Mouse (Mus musculus): ENCODE measurements around the gene Gm20388. TPM values are rescaled to one million over a fixed set of nuclear protein-coding genes. Genes with fewer than 3 reads are reported as not detected.

Gm20388 gene
- total RNA-seq, 1 experiment = 27.0 TPM

DNA sequence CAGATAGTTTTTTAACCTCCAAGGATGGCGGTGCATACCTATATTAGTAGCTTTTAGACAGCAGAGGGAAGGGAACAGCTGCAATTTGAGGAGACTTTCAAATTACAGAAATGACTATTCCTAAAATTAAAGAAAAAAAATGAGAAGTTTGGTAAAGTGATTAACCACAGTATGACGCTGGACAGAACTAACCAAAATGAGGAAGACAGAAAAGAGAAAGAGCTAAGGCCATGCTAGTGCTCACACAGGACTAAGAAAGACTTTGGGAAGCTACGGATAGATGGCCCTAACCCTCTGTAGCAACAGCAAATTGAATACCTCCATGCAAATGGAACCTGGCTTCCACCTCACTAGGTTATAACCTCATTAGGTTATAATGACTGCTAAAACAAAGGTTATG lies 3012.3 kb downstream of the Gm20388 start:
- no peaks in the 10 kb centered on the region for H3K36me3 ChIP-seq (ENCODE audit: control insufficient read depth, insufficient read depth, low read length, poor library complexity, severe bottlenecking)
- H3K4me3 ChIP-seq (ENCODE audit: insufficient read depth in 1 of 2, low read depth in 1 of 2, low read length in 2 of 2, poor library complexity in 1 of 2, severe bottlenecking in 1 of 2) = no peak overlapping the region
- no peaks in the 10 kb centered on the region for H3K9me3 ChIP-seq (ENCODE audit: control insufficient read depth, insufficient read depth, low read depth, low read length)
- no peak overlapping the region for H3K9ac ChIP-seq (ENCODE audit: insufficient read depth, low read depth, low read length, poor library complexity, severe bottlenecking)
- DNase-seq (ENCODE audit: low read depth, low spot score) = no peak
- peaks cover 2 to 10% of the 10 kb centered on the region in 2 experiments; a peak in 3 of 4 replicates for H3K4me1 ChIP-seq (ENCODE audit: control insufficient read depth in 2 of 2, insufficient read depth in 2 of 2, low read length in 2 of 2, poor library complexity in 1 of 2)
- TF ChIP-seq HCFC1 (IDR thresholded peaks at IDR 0.05; ENCODE audit: borderline replicate concordance, insufficient read depth, low read length) = no peak
- TF ChIP-seq CHD2 (IDR thresholded peaks at IDR 0.05; ENCODE audit: low read depth, low read length) = no peak
- no peak for TF ChIP-seq MAFK (IDR thresholded peaks at IDR 0.05; ENCODE audit: insufficient read depth, low read depth, low read length)
- TF ChIP-seq ZC3H11A (IDR thresholded peaks at IDR 0.05; ENCODE audit: borderline replicate concordance, low read depth, low read length) = no peak
- no peak for TF ChIP-seq ZNF384 (IDR thresholded peaks at IDR 0.05; ENCODE audit: low read depth, low read length)
- in situ Hi-C loops (cut with MboI; ENCODE audit: low sequenced_read_pairs in 2 of 2, unreplicated experiment in 2 of 2) = no loop called here
- no peak overlapping the region for H3K27ac ChIP-seq (ENCODE audit: insufficient read depth, low read depth, low read length, poor library complexity, severe bottlenecking)

DNA sequence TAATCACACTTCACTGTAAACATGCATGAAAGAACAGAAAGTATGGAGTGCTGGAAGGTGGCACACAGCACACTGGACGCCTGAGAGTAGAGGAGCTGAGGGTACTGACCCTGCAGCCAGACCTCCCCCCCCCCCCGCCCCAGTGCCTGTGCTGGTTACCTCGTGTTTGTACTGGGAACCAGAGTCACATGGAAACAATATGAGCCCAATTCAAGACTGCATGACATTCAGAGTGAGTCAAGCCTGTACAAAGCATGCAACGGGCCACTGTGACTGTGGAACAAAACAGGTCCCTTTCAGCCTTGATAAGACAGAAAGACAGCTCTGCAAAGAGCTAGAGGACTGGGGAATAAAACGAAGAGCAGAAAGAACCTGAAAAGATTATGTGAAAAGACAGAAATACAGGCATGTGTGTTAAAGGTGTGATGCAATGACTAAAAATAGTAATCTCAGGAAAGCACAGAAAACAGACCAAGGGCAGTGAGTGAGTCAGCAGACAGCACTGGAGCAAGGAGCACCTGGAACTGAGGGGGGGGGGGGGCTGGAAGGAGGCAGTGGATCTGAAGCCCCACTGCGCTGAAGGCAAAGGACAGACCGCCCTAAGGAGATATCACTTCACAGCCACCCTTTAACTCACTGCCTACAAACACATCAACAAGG lies 3012.9 kb downstream of the Gm20388 start:
- no peak for DNase-seq (ENCODE audit: low read depth, low spot score)
- Histone ChIP-seq H3K36me3 (ENCODE audit: control insufficient read depth, insufficient read depth, low read length, poor library complexity, severe bottlenecking) (no peaks in the 10 kb centered on the region), H3K27ac (ENCODE audit: insufficient read depth, low read depth, low read length, poor library complexity, severe bottlenecking) (no peak overlapping the region), H3K4me3 (ENCODE audit: insufficient read depth in 1 of 2, low read depth in 1 of 2, low read length in 2 of 2, poor library complexity in 1 of 2, severe bottlenecking in 1 of 2) (no peak overlapping the region), H3K9ac (ENCODE audit: insufficient read depth, low read depth, low read length, poor library complexity, severe bottlenecking) (no peak overlapping the region), H3K4me1 (ENCODE audit: control insufficient read depth in 2 of 2, insufficient read depth in 2 of 2, low read length in 2 of 2, poor library complexity in 1 of 2) (peaks cover 2 to 5% of the 10 kb centered on the region in 2 experiments; a peak in 2 of 4 replicates), H3K9me3 (ENCODE audit: control insufficient read depth, insufficient read depth, low read depth, low read length) (no peaks in the 10 kb centered on the region)
- in situ Hi-C loops (cut with MboI; ENCODE audit: low sequenced_read_pairs in 2 of 2, unreplicated experiment in 2 of 2) = no loop called here
- no peak for TF ChIP-seq ZNF384 (IDR thresholded peaks at IDR 0.05; ENCODE audit: low read depth, low read length)
- TF ChIP-seq ZC3H11A (IDR thresholded peaks at IDR 0.05; ENCODE audit: borderline replicate concordance, low read depth, low read length) = no peak
- no peak for TF ChIP-seq HCFC1 (IDR thresholded peaks at IDR 0.05; ENCODE audit: borderline replicate concordance, insufficient read depth, low read length)
- TF ChIP-seq MAFK (IDR thresholded peaks at IDR 0.05; ENCODE audit: insufficient read depth, low read depth, low read length) = no peak
- TF ChIP-seq CHD2 (IDR thresholded peaks at IDR 0.05; ENCODE audit: low read depth, low read length) = no peak

DNA sequence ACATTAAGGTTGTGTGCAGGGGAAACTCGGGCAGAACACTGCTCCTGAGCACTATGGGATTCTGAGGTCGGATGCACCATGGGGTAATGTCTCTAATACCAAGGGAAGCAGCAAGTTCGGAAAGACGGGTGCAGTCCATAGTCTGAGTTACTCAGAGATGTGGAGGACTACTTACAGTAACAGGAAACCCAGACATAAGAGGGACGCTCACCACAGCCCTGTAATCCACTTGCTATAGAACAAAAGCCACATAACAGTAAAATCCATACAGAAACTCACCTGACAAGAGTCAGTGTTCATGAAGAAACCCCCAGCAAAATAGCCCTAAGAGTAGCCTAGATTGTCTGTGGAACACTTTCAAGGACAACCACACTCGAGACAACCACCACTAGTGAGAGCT lies 3013.4 kb downstream of the Gm20388 start:
- no peak for DNase-seq (ENCODE audit: low read depth, low spot score)
- Histone ChIP-seq H3K9me3 (ENCODE audit: control insufficient read depth, insufficient read depth, low read depth, low read length) (no peaks in the 10 kb centered on the region), H3K27ac (ENCODE audit: insufficient read depth, low read depth, low read length, poor library complexity, severe bottlenecking) (no peak overlapping the region), H3K36me3 (ENCODE audit: control insufficient read depth, insufficient read depth, low read length, poor library complexity, severe bottlenecking) (peaks cover 2% of the 10 kb centered on the region; the same call in 1 of the 2 replicates), H3K4me1 (ENCODE audit: control insufficient read depth in 2 of 2, insufficient read depth in 2 of 2, low read length in 2 of 2, poor library complexity in 1 of 2) (peaks cover 2 to 5% of the 10 kb centered on the region in 2 experiments; a peak in 2 of 4 replicates), H3K4me3 (ENCODE audit: insufficient read depth in 1 of 2, low read depth in 1 of 2, low read length in 2 of 2, poor library complexity in 1 of 2, severe bottlenecking in 1 of 2) (no peak overlapping the region), H3K9ac (ENCODE audit: insufficient read depth, low read depth, low read length, poor library complexity, severe bottlenecking) (no peak overlapping the region)
- in situ Hi-C loops (cut with MboI; ENCODE audit: low sequenced_read_pairs in 2 of 2, unreplicated experiment in 2 of 2) = no loop called here
- TF ChIP-seq MAFK (IDR thresholded peaks at IDR 0.05; ENCODE audit: insufficient read depth, low read depth, low read length) (no peak), CHD2 (IDR thresholded peaks at IDR 0.05; ENCODE audit: low read depth, low read length) (no peak), HCFC1 (IDR thresholded peaks at IDR 0.05; ENCODE audit: borderline replicate concordance, insufficient read depth, low read length) (no peak), ZC3H11A (IDR thresholded peaks at IDR 0.05; ENCODE audit: borderline replicate concordance, low read depth, low read length) (no peak), ZNF384 (IDR thresholded peaks at IDR 0.05; ENCODE audit: low read depth, low read length) (no peak)

DNA sequence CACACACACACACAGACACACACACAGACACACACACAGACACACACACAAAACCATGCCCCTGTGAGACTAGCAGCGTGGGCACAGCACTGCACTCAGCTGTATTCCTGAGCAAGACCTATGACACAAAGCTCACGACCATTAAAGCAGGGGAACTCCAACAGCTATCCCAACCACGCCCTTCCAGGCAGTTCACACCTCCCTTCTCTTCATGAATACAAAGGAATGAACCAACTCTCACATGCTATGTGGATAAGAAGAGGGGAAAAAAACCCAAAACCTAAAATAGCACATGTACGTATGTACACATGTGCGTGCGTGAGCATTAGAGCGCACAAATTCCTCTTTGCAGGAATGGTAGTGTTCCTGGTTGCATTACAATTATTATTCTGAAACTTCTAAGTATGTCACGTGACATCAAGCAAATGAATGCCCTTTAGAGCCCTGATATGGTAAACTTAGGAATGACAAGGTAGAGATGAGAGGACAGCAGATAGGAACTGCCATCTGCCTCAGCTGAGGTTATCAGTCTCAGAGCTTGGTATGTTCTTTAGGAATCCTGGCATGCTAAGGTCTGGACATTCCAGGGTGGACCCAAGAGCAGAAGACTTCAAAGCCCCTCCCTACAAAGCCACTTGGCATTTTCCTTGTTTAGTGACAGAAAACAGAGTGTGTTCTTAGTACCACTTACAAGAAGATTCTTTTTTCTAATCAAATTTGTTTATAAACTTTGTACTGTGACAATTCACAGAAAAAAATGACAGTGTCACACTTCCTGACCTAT lies 3015.5 kb downstream of the Gm20388 start:
- no peak overlapping the region for H3K4me3 ChIP-seq (ENCODE audit: insufficient read depth in 1 of 2, low read depth in 1 of 2, low read length in 2 of 2, poor library complexity in 1 of 2, severe bottlenecking in 1 of 2)
- TF ChIP-seq HCFC1 (IDR thresholded peaks at IDR 0.05; ENCODE audit: borderline replicate concordance, insufficient read depth, low read length) (no peak), MAFK (IDR thresholded peaks at IDR 0.05; ENCODE audit: insufficient read depth, low read depth, low read length) (no peak), ZNF384 (IDR thresholded peaks at IDR 0.05; ENCODE audit: low read depth, low read length) (no peak), ZC3H11A (IDR thresholded peaks at IDR 0.05; ENCODE audit: borderline replicate concordance, low read depth, low read length) (no peak), CHD2 (IDR thresholded peaks at IDR 0.05; ENCODE audit: low read depth, low read length) (no peak)
- H3K36me3 ChIP-seq (ENCODE audit: control insufficient read depth, insufficient read depth, low read length, poor library complexity, severe bottlenecking) = peaks cover 2% of the 10 kb centered on the region; the same call in 1 of the 2 replicates
- H3K4me1 ChIP-seq (ENCODE audit: control insufficient read depth in 2 of 2, insufficient read depth in 2 of 2, low read length in 2 of 2, poor library complexity in 1 of 2) = peaks cover 2 to 5% of the 10 kb centered on the region in 2 experiments; a peak in 2 of 4 replicates
- no peak overlapping the region for H3K27ac ChIP-seq (ENCODE audit: insufficient read depth, low read depth, low read length, poor library complexity, severe bottlenecking)
- no peaks in the 10 kb centered on the region for H3K9me3 ChIP-seq (ENCODE audit: control insufficient read depth, insufficient read depth, low read depth, low read length)
- in situ Hi-C loops (cut with MboI; ENCODE audit: low sequenced_read_pairs in 2 of 2, unreplicated experiment in 2 of 2) = no loop called here
- peak; percentile 24 for DNase-seq (ENCODE audit: low read depth, low spot score)
- H3K9ac ChIP-seq (ENCODE audit: insufficient read depth, low read depth, low read length, poor library complexity, severe bottlenecking) = no peak overlapping the region
